Mouse (Mus musculus) embryonic facial prominence, embryonic 11.5 days (tissue): ENCODE results near the gene Rnaseh1. TPM values are rescaled to one million over a fixed set of nuclear protein-coding genes. Genes with fewer than 3 reads are reported as not detected.

ENCODE experiments used
- ATAC-seq: fragments of 200-750 bp; cut with Nextera tagmentation; replicated peaks from 2 replicates; pipeline ENCODE4 v1.8.0; 2017; ENCODE audit warnings: low read depth; ENCODE audit not compliant: insufficient number of reproducible peaks, low FRiP score, low TSS enrichment
- DNase-seq: peaks from one replicate; pipeline ENCODE4 v3.0.0-alpha.2; 2015; ENCODE audit warnings: low spot score
- H3K27ac ChIP-seq: fragments of 300-500 bp; sonication (generic); replicated peaks from 2 replicates; pipeline ENCODE4 v1.5.1; 2014; ENCODE audit warnings: mild to moderate bottlenecking, low read depth, low read length, control low read depth
- H3K27me3 ChIP-seq: fragments of 300-500 bp; sonication (generic); 2 replicates; pipeline ENCODE4 v1.6.1; 2014; ENCODE audit warnings: mild to moderate bottlenecking, low read length, moderate library complexity, mixed read lengths; ENCODE audit not compliant: control insufficient read depth, insufficient read depth
- H3K36me3 ChIP-seq: fragments of 300-500 bp; sonication (generic); replicated peaks from 2 replicates; pipeline ENCODE4 v1.6.1; 2014; ENCODE audit warnings: low read depth, mild to moderate bottlenecking, low read length, moderate library complexity, mixed read lengths; ENCODE audit not compliant: control insufficient read depth, insufficient read depth
- H3K4me1 ChIP-seq: fragments of 300-500 bp; sonication (generic); 2 replicates; pipeline ENCODE4 v1.6.1; 2014; ENCODE audit warnings: low read length, mixed read lengths; ENCODE audit not compliant: control insufficient read depth, insufficient read depth
- H3K4me2 ChIP-seq: fragments of 300-500 bp; sonication (generic); 2 replicates; pipeline ENCODE4 v1.6.1; 2014; ENCODE audit warnings: low read depth, mild to moderate bottlenecking, control low read depth, low read length, moderate library complexity
- H3K4me3 ChIP-seq: fragments of 300-500 bp; sonication (generic); 2 replicates; pipeline ENCODE4 v1.5.1; 2014; ENCODE audit warnings: low read depth, low read length, control low read depth
- H3K9ac ChIP-seq: fragments of 300-500 bp; sonication (generic); replicated peaks from 2 replicates; pipeline ENCODE4 v1.6.1; 2014; ENCODE audit warnings: mild to moderate bottlenecking, control low read depth, low read length
- H3K9me3 ChIP-seq: fragments of 300-500 bp; sonication (generic); replicated peaks from 2 replicates; pipeline ENCODE4 v1.6.1; 2016; ENCODE audit warnings: mild to moderate bottlenecking, low read length, inconsistent platforms, mixed read lengths; ENCODE audit not compliant: control insufficient read depth
- WGBS: fragments of 180-500 bp; shearing (Covaris S2); extraction: QIAGEN DNeasy Blood & Tissue Kit; methylation state at CpG from one replicate; pipeline ENCODE4 v1.1.7; 2014; 5-methylcytosine and 5-hydroxymethylcytosine counted together
- microRNA-seq: library from miRNA; unstranded; fragments of <30 nt; microRNA quantifications from one replicate; pipeline ENCODE4, GENCODE M21; 2016; ENCODE audit warnings: borderline number of aligned reads
- polyA plus RNA-seq: library from polyadenylated mRNA; unstranded; fragments of >200 nt; fragmentation: Nextera tagmentation; extraction: Ambion mirVana; gene quantifications from 2 replicates; pipeline ENCODE4 v1.2.1, GENCODE M21; 2014

Rnaseh1 gene
- polyA plus RNA-seq, 1 experiment from 2014 or later, result 28.0 TPM

- Histone ChIP-seq H3K36me3 (no peaks in the 10 kb centered on the region), H3K9ac (no peak overlapping the region), H3K4me2 (no peak overlapping the region), H3K4me1 (no peaks in the 10 kb centered on the region; the same call in 1 of the 2 replicates), H3K27me3 (no peaks in the 10 kb centered on the region), H3K9me3 (no peaks in the 10 kb centered on the region), H3K27ac (no peak overlapping the region), H3K4me3 (no peak overlapping the region)
- DNase-seq, result no peak
- WGBS, result 87% methylated on average over 11 of the region's 11 CpGs
- ATAC-seq, result no peak
Measured at GRCm38 (mm10) chr12:28701302-28701701, 51.9 kb downstream of the Rnaseh1 start.

DNA sequence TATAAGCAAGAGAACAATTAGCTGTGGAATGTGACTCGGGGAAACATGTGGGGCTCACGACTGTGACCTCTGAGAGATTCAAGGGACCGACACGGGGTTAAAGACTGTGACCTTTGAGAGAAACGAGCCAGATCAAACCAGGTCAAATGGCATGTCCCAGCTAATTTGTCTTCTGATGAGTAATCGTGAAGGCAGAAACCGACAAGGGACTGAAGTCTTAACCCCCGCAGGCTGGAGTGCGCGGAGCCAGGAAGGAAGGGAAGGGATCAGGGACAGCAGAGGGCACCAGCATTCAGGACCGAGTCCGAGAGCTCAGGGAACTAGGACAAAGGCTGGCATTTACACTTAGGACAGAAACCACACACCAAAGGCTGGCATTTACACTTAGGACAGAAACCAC, 55.0 kb downstream of the Rnaseh1 start:
- Histone ChIP-seq H3K4me3 (no peak overlapping the region), H3K27me3 (no peaks in the 10 kb centered on the region), H3K36me3 (no peaks in the 10 kb centered on the region), H3K9me3 (no peaks in the 10 kb centered on the region), H3K9ac (peak overlapping the region; percentile 2; the same call in 1 of the 2 replicates), H3K27ac (no peak overlapping the region), H3K4me1 (no peaks in the 10 kb centered on the region; the same call in 1 of the 2 replicates), H3K4me2 (no peak overlapping the region)
- WGBS, result 1% methylated on average over 12 of the region's 12 CpGs
- DNase-seq, result peak; percentile 9
- no peak for ATAC-seq

DNA sequence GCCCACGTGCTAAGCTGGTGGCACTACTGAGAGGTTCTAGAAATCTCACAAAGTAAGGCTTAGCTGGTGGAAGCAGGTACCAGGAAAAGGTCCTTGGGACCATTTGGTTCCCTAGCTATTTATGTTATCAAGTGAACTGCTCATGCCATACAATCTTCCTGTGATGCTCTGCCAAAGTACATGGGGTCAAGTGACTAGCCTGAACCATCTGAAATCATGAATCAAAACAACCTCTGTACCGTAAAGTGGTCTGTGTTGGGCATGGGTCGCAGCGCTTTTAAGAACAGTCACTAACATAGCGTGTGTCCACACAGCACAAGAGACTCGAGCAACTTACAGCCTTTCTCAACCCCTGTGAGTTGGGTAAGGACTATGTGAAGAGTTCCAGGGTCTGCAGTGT, 55.8 kb downstream of the Rnaseh1 start:
- Histone ChIP-seq H3K36me3 (no peaks in the 10 kb centered on the region; the same call in 1 of the 2 replicates), H3K4me1 (no peaks in the 10 kb centered on the region; the same call in 1 of the 2 replicates), H3K4me3 (no peak overlapping the region), H3K9me3 (no peaks in the 10 kb centered on the region), H3K27ac (no peak overlapping the region), H3K9ac (no peak overlapping the region), H3K27me3 (no peaks in the 10 kb centered on the region), H3K4me2 (no peak overlapping the region)
- WGBS, result 82% methylated on average over 6 of the region's 6 CpGs
- no peak for ATAC-seq
- no peak for DNase-seq

DNA sequence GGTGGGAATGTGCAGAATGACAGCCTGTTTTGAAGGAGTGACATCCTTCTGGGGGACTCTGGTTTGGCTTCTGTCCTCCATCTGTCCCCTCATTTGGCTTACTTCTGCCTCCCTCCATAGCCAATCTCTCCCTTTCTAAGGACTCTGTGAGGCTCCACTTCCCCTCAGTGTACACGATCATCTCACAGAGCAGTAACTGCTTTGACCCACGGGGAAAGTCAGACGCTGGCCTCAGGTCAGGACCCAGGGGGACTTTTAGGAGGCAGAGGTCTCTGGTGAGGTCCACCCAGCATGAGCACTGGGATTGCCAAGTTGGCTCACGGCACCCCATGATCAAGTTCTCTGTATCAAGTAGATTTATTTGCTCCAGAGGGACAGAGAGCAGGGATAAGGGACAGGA, 58.8 kb downstream of the Rnaseh1 start:
- no peak for DNase-seq
- Histone ChIP-seq H3K4me2 (no peak overlapping the region), H3K36me3 (no peaks in the 10 kb centered on the region; the same call in none of the 2 replicates), H3K27me3 (no peaks in the 10 kb centered on the region), H3K4me3 (no peak overlapping the region), H3K9ac (no peak overlapping the region), H3K4me1 (no peaks in the 10 kb centered on the region), H3K27ac (no peak overlapping the region), H3K9me3 (no peaks in the 10 kb centered on the region)
- ATAC-seq, result no peak
- WGBS, result 84% methylated on average over 4 of the region's 4 CpGs

Small RNA genes lying within 50 kb of the gene (microRNA-seq; reads per million reads assigned to microRNA genes)
- not detected for gene Mir6937

Other genes with a start within 250 kb of the Rnaseh1 start
- gene Dcdc2c, start 97.2 kb upstream of the Rnaseh1 start, polyA plus RNA-seq, result not detected in 2 replicates
- gene Allc, start 67.1 kb upstream of the Rnaseh1 start, polyA plus RNA-seq, result not detected in 2 replicates
- 0.39 TPM in 1 of 2 replicates, not detected in the other for gene Colec11, start 26.2 kb upstream of the Rnaseh1 start, polyA plus RNA-seq
- gene Rps7, start 13.6 kb upstream of the Rnaseh1 start, polyA plus RNA-seq, result 914 and 941 TPM in 2 replicates
- gene Adi1, start 25.6 kb downstream of the Rnaseh1 start, polyA plus RNA-seq, result 71.9 and 72.7 TPM in 2 replicates
- 38.4 and 40.5 TPM in 2 replicates for gene Trappc12, start 100.9 kb downstream of the Rnaseh1 start, polyA plus RNA-seq
- 33.9 and 38.5 TPM in 2 replicates for gene Eipr1, start 102.2 kb downstream of the Rnaseh1 start, polyA plus RNA-seq